ENCODE assay signal across 23 mouse cellular contexts in genomic region chr14:61404941-61405340, GRCm38 (mm10). TPM values are rescaled to one million over a fixed set of nuclear protein-coding genes. Genes with fewer than 3 reads are reported as not detected.
DNase-seq lines count a peak whose midpoint lies in the region; ATAC-seq lines count a peak whose summit lies in the region.
"Had no signal": no experiment of that assay in that cellular context is flagged by ENCODE, and none has a peak within 500 bp of the region (broad histone marks: within the 10 kb centered on the region; RNA-seq: fewer than 3 reads in every experiment).

No protein-coding gene starts in this region.

- no peaks in the 10 kb centered on the region for H3K9me3 ChIP-seq in embryonic facial prominence, embryonic 11.5 days (replicated peaks; ENCODE audit: control insufficient read depth, low read length)
- no peaks in the 10 kb centered on the region for H3K9me3 ChIP-seq in limb, embryonic 11.5 days (ENCODE audit: control insufficient read depth, low read length)
- H3K9me3 ChIP-seq in forebrain, embryonic 16.5 days (ENCODE audit: control insufficient read depth, low read length), result no peaks in the 10 kb centered on the region
- H3K9me3 ChIP-seq: embryonic facial prominence, embryonic 13.5 days; forebrain, embryonic 12.5 days; heart, embryonic 13.5 days; hindbrain, embryonic 15.5 days had no signal

- H3K4me1 ChIP-seq in embryonic facial prominence, embryonic 11.5 days (ENCODE audit: control insufficient read depth, insufficient read depth, low read length), result no peaks in the 10 kb centered on the region
- peaks cover 4% of the 10 kb centered on the region for H3K4me1 ChIP-seq in limb, embryonic 11.5 days (ENCODE audit: control insufficient read depth, insufficient read depth, low read length)
- no peaks in the 10 kb centered on the region for H3K4me1 ChIP-seq in forebrain, embryonic 16.5 days (replicated peaks; ENCODE audit: control insufficient read depth, insufficient read depth, low read length)
- H3K4me1 ChIP-seq: forebrain, embryonic 12.5 days; hindbrain, embryonic 15.5 days had no signal

- intact Hi-C loops in left cerebral cortex, postnatal 36 days (cut with DNase I), result no loop called here

- no peak overlapping the region for H3K27ac ChIP-seq in embryonic facial prominence, embryonic 11.5 days (replicated peaks; ENCODE audit: low read depth, low read length)
- no peak overlapping the region; the same call in 1 of the 2 replicates for H3K27ac ChIP-seq in limb, embryonic 11.5 days (replicated peaks; ENCODE audit: low read depth, low read length)
- H3K27ac ChIP-seq in forebrain, embryonic 16.5 days (ENCODE audit: low read length), result no peak overlapping the region
- H3K27ac ChIP-seq: embryonic facial prominence, embryonic 13.5 days; forebrain, embryonic 12.5 days; gastrocnemius, adult 2 months; heart, embryonic 13.5 days; hindbrain, embryonic 15.5 days had no signal

- no peak overlapping the region for H3K4me2 ChIP-seq in embryonic facial prominence, embryonic 11.5 days (ENCODE audit: low read depth, low read length)
- no peak overlapping the region for H3K4me2 ChIP-seq in limb, embryonic 11.5 days (ENCODE audit: low read depth, severe bottlenecking)
- H3K4me2 ChIP-seq in forebrain, embryonic 16.5 days (ENCODE audit: low read length), result no peak overlapping the region
- H3K4me2 ChIP-seq: embryonic facial prominence, embryonic 13.5 days; forebrain, embryonic 12.5 days; heart, embryonic 13.5 days; hindbrain, embryonic 15.5 days had no signal

- H3K36me3 ChIP-seq in embryonic facial prominence, embryonic 11.5 days (replicated peaks; ENCODE audit: control insufficient read depth, insufficient read depth, low read depth, low read length), result no peaks in the 10 kb centered on the region; the same call in 1 of the 2 replicates
- peaks cover 3% of the 10 kb centered on the region; the same call in 1 of the 2 replicates for H3K36me3 ChIP-seq in limb, embryonic 11.5 days (ENCODE audit: control insufficient read depth, insufficient read depth, low read length)
- peaks cover 3% of the 10 kb centered on the region; the same call in 1 of the 2 replicates for H3K36me3 ChIP-seq in forebrain, embryonic 16.5 days (ENCODE audit: control insufficient read depth, insufficient read depth)

- peak; percentile 17 for DNase-seq in embryo, embryonic 10 days (ENCODE audit: low spot score)
- DNase-seq in embryo, embryonic 9.5 days (ENCODE audit: extremely low spot score), result no peak
- peak; percentile 36 for DNase-seq in embryo, embryonic 10.5 days (ENCODE audit: low spot score)
- DNase-seq in embryonic facial prominence, embryonic 11.5 days (ENCODE audit: low spot score), result peak; percentile 58
- DNase-seq in limb, embryonic 11.5 days (ENCODE audit: low spot score), result peak; percentile 37
- DNase-seq in left cerebral cortex, postnatal 36 days (ENCODE audit: low spot score in 2 of 2), result no peak
- DNase-seq in thymus, postnatal 10 days (ENCODE audit: low spot score in 2 of 2), result no peak
- DNase-seq: adrenal gland, postnatal 25 days; cerebellum, adult 18-20 months; cerebellum, postnatal 10 days; forebrain, postnatal 0 days; gastrocnemius, adult 2 months; gastrocnemius, postnatal 25 days; heart, postnatal 36 days had no signal

- 54% methylated on average over 3 of the region's 3 CpGs for WGBS in embryonic facial prominence, embryonic 11.5 days
- 40% methylated on average over 3 of the region's 3 CpGs for WGBS in limb, embryonic 11.5 days
- 96% methylated on average over 3 of the region's 3 CpGs for WGBS in forebrain, embryonic 16.5 days

- no peaks in the 10 kb centered on the region for H3K27me3 ChIP-seq in embryonic facial prominence, embryonic 11.5 days (ENCODE audit: control insufficient read depth, insufficient read depth, low read length)
- H3K27me3 ChIP-seq in limb, embryonic 11.5 days (ENCODE audit: control insufficient read depth, insufficient read depth, low read length), result no peaks in the 10 kb centered on the region
- no peaks in the 10 kb centered on the region for H3K27me3 ChIP-seq in forebrain, embryonic 16.5 days (replicated peaks; ENCODE audit: control insufficient read depth, insufficient read depth, low read length)
- H3K27me3 ChIP-seq: embryonic facial prominence, embryonic 13.5 days; forebrain, embryonic 12.5 days; heart, embryonic 13.5 days; hindbrain, embryonic 15.5 days; Patski had no signal

- no peak overlapping the region for H3K4me3 ChIP-seq in embryonic facial prominence, embryonic 11.5 days (ENCODE audit: low read depth, low read length)
- no peak overlapping the region for H3K4me3 ChIP-seq in limb, embryonic 11.5 days (ENCODE audit: low read depth, low read length)
- H3K4me3 ChIP-seq in forebrain, embryonic 16.5 days (replicated peaks; ENCODE audit: low read length), result no peak overlapping the region
- H3K4me3 ChIP-seq: embryonic facial prominence, embryonic 13.5 days; forebrain, embryonic 12.5 days; gastrocnemius, adult 2 months; heart, embryonic 13.5 days; hindbrain, embryonic 15.5 days had no signal

- no peak for ATAC-seq in embryonic facial prominence, embryonic 11.5 days (replicated peaks; ENCODE audit: insufficient number of reproducible peaks, low FRiP score, low TSS enrichment, low read depth)
- no peak for ATAC-seq in limb, embryonic 11.5 days (ENCODE audit: insufficient number of reproducible peaks, low FRiP score, low TSS enrichment, low read depth)
- ATAC-seq in forebrain, embryonic 16.5 days, result no peak
- ATAC-seq: activated CD4-positive, CD25-positive, alpha-beta regulatory T cell, adult 4 months; forebrain, postnatal 0 days; inflammation-experienced regulatory T-cells, adult 6 months; intestine, postnatal 0 days; Patski had no signal

- no peak overlapping the region for H3K9ac ChIP-seq in embryonic facial prominence, embryonic 11.5 days (replicated peaks; ENCODE audit: low read length)
- no peak overlapping the region for H3K9ac ChIP-seq in limb, embryonic 11.5 days (ENCODE audit: low read length)
- H3K9ac ChIP-seq in forebrain, embryonic 16.5 days (replicated peaks; ENCODE audit: low read depth, low read length), result no peak overlapping the region
- H3K9ac ChIP-seq: embryonic facial prominence, embryonic 13.5 days; forebrain, embryonic 12.5 days; forebrain, postnatal 0 days; heart, embryonic 13.5 days; hindbrain, embryonic 15.5 days had no signal

RNA-seq across cellular contexts. Expression of gene Kpna3, which starts 34.7 kb away (rescaled TPM):
- 114 and 122 TPM in 2 replicates for polyA plus RNA-seq in embryonic facial prominence, embryonic 11.5 days (2014; fragmentation: Nextera tagmentation; extraction: Ambion mirVana)
- polyA plus RNA-seq in limb, embryonic 11.5 days (2014; fragmentation: Nextera tagmentation; extraction: Ambion mirVana), result 86.0 and 88.6 TPM in 2 replicates
- polyA plus RNA-seq in forebrain, embryonic 16.5 days (2015; fragmentation: Nextera tagmentation; extraction: Ambion mirVana), result 88.0 and 101 TPM in 2 replicates
- 10 to 100 TPM; 68.0 to 71.6 TPM for total RNA-seq in left cerebral cortex, postnatal 36 days (2021)

RNA-seq across cellular contexts. Expression of gene Ebpl, which starts 44.7 kb away (rescaled TPM):
- 9.7 and 10.8 TPM in 2 replicates for polyA plus RNA-seq in embryonic facial prominence, embryonic 11.5 days (2014; fragmentation: Nextera tagmentation; extraction: Ambion mirVana)
- 10.2 and 10.5 TPM in 2 replicates for polyA plus RNA-seq in limb, embryonic 11.5 days (2014; fragmentation: Nextera tagmentation; extraction: Ambion mirVana)
- polyA plus RNA-seq in forebrain, embryonic 16.5 days (2015; fragmentation: Nextera tagmentation; extraction: Ambion mirVana), result 9.7 and 10.3 TPM in 2 replicates
- 1 to 10 TPM; 3.4 to 4.8 TPM for total RNA-seq in left cerebral cortex, postnatal 36 days (2021)

Comparison
In these comparisons a context has a peak if more than half of its experiments do, and no peak if none do; other contexts are left out.
1. DNase-seq: peak in embryo, embryonic 10 days (single experiment), embryo, embryonic 10.5 days (single experiment), embryonic facial prominence, embryonic 11.5 days (single experiment) and limb, embryonic 11.5 days (single experiment); none in embryo, embryonic 9.5 days (single experiment), left cerebral cortex, postnatal 36 days (0 of 2) and thymus, postnatal 10 days (0 of 2).